Mouse (Mus musculus) liver, embryonic 14.5 days (tissue): ENCODE data around the gene Atxn1.

Experiments used
- CTCF ChIP-seq: IDR thresholded peaks from 2 replicates; pipeline ENCODE4 v1.5.1; 2016; ENCODE audit warnings: antibody characterized with exemption, low read depth, control low read depth
- EP300 ChIP-seq: IDR thresholded peaks from 2 replicates; pipeline ENCODE4 v1.6.1; 2016; ENCODE audit warnings: antibody characterized with exemption, low read depth

GRCm38 (mm10) chr13:45865620-45866019, 99.2 kb downstream of the Atxn1 start:
- no peak for TF ChIP-seq EP300
- TF ChIP-seq CTCF = no peak
